Mouse (Mus musculus) embryonic facial prominence, embryonic 13.5 days (tissue): ENCODE measurements around the gene Slc6a6. TPM values are rescaled to one million over a fixed set of nuclear protein-coding genes. Genes with fewer than 3 reads are reported as not detected.

Experiments
- ATAC-seq: fragments of 200-750 bp; cut with Nextera tagmentation; 2 replicates; pipeline ENCODE4 v1.8.0; 2017; ENCODE audit warnings: low read depth; ENCODE audit not compliant: insufficient number of reproducible peaks, insufficient read depth, low FRiP score, low TSS enrichment
- H3K27ac ChIP-seq: fragments of 300-500 bp; sonication (generic); 2 replicates; pipeline ENCODE4 v1.5.1; 2015; ENCODE audit warnings: moderate library complexity, mild to moderate bottlenecking, inconsistent platforms
- H3K27me3 ChIP-seq: fragments of 300-500 bp; sonication (generic); 2 replicates; pipeline ENCODE4 v1.6.1; 2015; ENCODE audit warnings: mild to moderate bottlenecking, inconsistent platforms
- H3K36me3 ChIP-seq: fragments of 300-500 bp; sonication (generic); 2 replicates; pipeline ENCODE4 v1.6.1; 2015; ENCODE audit warnings: mild to moderate bottlenecking, inconsistent platforms
- H3K4me1 ChIP-seq: fragments of 300-500 bp; sonication (generic); 2 replicates; pipeline ENCODE4 v1.6.1; 2015; ENCODE audit warnings: inconsistent platforms
- H3K4me2 ChIP-seq: fragments of 300-500 bp; sonication (generic); 2 replicates; pipeline ENCODE4 v1.6.1; 2015; ENCODE audit warnings: moderate library complexity, mild to moderate bottlenecking, inconsistent platforms
- H3K4me3 ChIP-seq: fragments of 300-500 bp; sonication (generic); 2 replicates; pipeline ENCODE4 v1.5.1; 2015; ENCODE audit warnings: mild to moderate bottlenecking, inconsistent platforms
- H3K9ac ChIP-seq: fragments of 300-500 bp; sonication (generic); 2 replicates; pipeline ENCODE4 v1.6.1; 2015; ENCODE audit warnings: mild to moderate bottlenecking, inconsistent platforms
- H3K9me3 ChIP-seq: fragments of 300-500 bp; sonication (generic); 2 replicates; pipeline ENCODE4 v1.6.1; 2016; ENCODE audit warnings: inconsistent platforms
- WGBS: fragments of 180-500 bp; shearing (Covaris S2); methylation state at CpG from one replicate; pipeline ENCODE4 v1.1.7; 2015; ENCODE audit warnings: mixed read lengths; 5-methylcytosine and 5-hydroxymethylcytosine counted together
- polyA plus RNA-seq: library from polyadenylated mRNA; unstranded; fragments of >200 nt; fragmentation: Nextera tagmentation; extraction: Ambion mirVana; gene quantifications from 2 replicates; pipeline ENCODE4 v1.2.1, GENCODE M21; 2015

Gene Slc6a6
- polyA plus RNA-seq, 1 experiment from 2014 or later: 71.4 TPM

DNA sequence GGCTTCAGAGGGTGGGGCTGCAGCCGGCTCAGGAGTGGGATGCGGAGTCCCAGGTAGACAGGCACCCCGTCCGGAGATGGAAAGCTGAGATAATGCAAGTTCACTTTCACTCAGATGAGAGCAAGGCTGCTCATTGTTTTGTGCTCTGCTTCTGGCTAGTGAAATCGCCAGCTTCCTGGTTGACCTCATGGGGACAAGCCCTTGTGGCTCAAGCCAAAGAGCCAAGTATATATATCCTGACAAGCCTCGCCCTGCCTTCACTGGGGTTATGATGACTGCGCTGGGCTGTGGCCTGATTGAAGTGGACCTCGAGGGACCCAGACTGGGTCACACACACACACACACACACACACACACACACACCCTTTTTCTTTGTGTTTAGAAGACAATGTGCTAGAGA lies 31.2 kb downstream of the Slc6a6 start:
- H3K27ac ChIP-seq: no peak overlapping the region
- WGBS: 85% methylated on average over 8 of the region's 8 CpGs

DNA sequence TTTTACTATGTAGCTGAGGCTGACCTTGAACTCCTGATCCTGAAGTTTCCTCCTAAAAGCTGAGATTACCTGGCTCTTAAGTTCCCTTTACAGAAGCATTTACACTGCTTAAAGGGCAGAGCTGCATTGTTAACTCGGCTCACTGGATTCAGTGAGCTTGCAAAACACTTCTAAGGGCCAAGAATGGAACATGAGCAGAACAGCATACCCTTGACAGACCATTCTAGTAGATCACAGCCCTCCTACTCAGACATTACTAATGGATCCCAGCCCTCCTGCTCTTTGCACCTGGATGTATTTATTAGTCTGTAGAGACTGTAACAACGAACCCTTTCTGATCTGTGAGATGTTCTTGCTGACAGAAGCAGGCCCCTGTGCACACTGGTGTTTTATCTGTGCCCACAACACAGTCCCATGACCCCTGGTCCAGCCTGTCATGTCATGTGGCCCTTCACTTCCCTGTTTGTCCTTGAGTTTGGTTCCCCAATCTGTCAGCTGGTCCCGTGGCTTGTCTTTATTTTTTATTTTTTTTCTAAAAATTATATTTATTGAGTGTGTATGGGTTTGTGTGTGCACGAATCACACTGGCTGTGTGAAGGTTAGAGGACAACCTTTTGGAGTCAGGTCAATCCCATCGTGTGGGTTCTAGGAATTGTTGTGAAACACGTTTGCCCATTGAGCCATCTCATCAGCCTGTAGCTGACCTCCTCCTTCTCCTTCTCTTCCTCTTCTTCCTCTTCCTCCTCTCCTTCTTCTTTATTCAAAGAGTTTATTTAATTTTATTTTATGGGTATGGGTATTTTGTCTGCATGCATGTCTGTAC lies 32.3 kb downstream of the Slc6a6 start:
- ATAC-seq: no peak
- WGBS: 64% methylated on average over 6 of the region's 6 CpGs
- H3K4me3 ChIP-seq: no peak overlapping the region
- no peak overlapping the region for H3K9ac ChIP-seq
- H3K4me1 ChIP-seq: peaks cover 52% of the 10 kb centered on the region
- H3K27ac ChIP-seq: no peak overlapping the region
- H3K36me3 ChIP-seq: peaks cover 33% of the 10 kb centered on the region
- H3K9me3 ChIP-seq: no peaks in the 10 kb centered on the region
- no peak overlapping the region for H3K4me2 ChIP-seq
- H3K27me3 ChIP-seq: no peaks in the 10 kb centered on the region

More for the DNA sequence above, 31.2 kb downstream of the Slc6a6 start:
- H3K4me2 ChIP-seq: no peak overlapping the region
- H3K9me3 ChIP-seq: no peaks in the 10 kb centered on the region
- H3K9ac ChIP-seq: no peak overlapping the region
- peaks cover 38% of the 10 kb centered on the region for H3K36me3 ChIP-seq
- H3K4me3 ChIP-seq: no peak overlapping the region
- ATAC-seq: no peak
- H3K27me3 ChIP-seq: no peaks in the 10 kb centered on the region
- peaks cover 44% of the 10 kb centered on the region for H3K4me1 ChIP-seq

DNA sequence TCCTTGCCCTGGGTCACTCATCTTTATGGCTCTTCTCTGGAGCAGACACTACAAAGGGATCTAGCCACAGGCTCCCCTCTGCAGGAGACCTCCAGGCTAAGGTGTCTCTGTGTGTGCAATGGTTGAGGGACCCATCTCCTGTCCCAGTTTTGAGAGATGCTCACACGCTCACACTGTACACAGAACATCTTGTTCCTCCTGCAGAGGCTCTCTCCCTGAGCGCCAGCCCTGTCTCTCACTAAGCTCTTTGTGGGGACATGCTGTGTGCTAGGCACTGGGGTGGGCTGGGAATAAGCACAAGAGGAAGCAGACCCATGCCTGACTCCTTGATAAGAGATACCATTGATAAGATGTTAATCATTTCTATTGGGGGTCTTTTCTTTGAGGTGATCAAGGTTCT lies 34.2 kb downstream of the Slc6a6 start:
- 83% methylated on average over 2 of the region's 2 CpGs for WGBS
- H3K4me3 ChIP-seq: no peak overlapping the region
- H3K4me2 ChIP-seq: no peak overlapping the region
- peaks cover 36% of the 10 kb centered on the region for H3K4me1 ChIP-seq
- H3K27ac ChIP-seq: no peak overlapping the region
- no peak overlapping the region for H3K9ac ChIP-seq
- peaks cover 34% of the 10 kb centered on the region for H3K36me3 ChIP-seq
- ATAC-seq: no peak
- H3K27me3 ChIP-seq: no peaks in the 10 kb centered on the region
- no peaks in the 10 kb centered on the region for H3K9me3 ChIP-seq

DNA sequence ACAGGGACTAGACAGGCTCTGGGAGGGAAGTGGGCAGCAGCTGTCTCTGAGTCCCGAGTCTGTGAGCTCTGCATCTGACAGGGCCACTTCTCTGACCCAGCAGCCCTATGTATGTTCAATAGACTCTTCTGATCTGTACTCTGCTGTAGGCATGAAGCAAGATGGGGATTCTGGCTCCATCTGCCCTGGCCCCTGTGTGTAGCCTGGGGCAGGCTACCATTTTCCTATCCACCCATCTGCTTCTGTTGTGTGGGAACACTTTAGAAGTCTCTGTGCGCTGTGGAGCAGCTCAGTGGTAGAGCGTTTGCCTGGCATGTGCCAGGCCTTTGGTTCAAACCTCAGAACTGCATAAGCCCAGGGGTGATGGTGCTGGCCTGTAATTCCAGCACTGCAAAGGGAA lies 34.8 kb downstream of the Slc6a6 start:
- Histone ChIP-seq H3K9ac (0 out of 2 replicates have a peak overlapping the region, but pooled peaks have one; percentile 36), H3K4me2 (no peak overlapping the region), H3K9me3 (no peaks in the 10 kb centered on the region), H3K4me3 (no peak overlapping the region), H3K27me3 (no peaks in the 10 kb centered on the region), H3K36me3 (peaks cover 37% of the 10 kb centered on the region), H3K27ac (peak overlapping the region; percentile 51), H3K4me1 (peaks cover 31% of the 10 kb centered on the region)
- ATAC-seq: no peak
- WGBS: 63% methylated on average over 3 of the region's 3 CpGs

DNA sequence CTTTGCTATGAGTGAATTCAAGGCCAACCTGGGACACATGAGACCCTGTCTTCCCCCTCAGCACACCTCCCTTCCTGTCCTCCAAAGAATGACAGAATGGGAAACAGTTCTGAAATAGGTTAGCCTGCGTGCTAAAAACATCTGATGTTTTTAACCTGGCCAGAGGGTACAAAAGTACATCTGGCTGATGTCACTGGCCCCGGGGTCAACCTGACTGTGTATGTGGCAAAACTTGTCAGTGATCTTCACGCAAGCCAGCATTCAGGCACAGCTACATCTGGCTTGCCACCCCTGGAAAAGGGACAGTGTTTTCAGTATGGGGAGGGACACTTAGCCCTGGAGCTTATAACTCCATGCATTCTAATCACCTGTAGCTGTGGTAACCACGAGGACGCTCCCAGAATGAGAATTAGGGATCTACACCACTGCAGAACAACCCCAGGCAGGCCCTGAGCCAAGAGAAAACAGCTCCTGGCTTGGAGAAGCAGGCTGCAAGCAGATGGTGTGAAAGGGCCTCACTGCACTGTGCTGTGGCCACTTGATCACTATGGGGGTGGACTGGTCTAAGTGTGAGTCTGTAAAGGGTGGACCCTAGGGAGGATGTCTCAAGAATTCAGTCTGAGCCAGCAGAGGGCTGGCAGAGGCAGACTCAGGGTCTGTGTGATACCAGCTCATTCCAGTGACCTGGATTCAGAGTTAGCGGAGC lies 35.3 kb downstream of the Slc6a6 start:
- WGBS: 59% methylated on average over 6 of the region's 6 CpGs
- H3K9me3 ChIP-seq: no peaks in the 10 kb centered on the region
- ATAC-seq: no peak
- H3K27me3 ChIP-seq: no peaks in the 10 kb centered on the region
- H3K4me3 ChIP-seq: no peak overlapping the region
- peaks cover 29% of the 10 kb centered on the region for H3K4me1 ChIP-seq
- H3K36me3 ChIP-seq: peaks cover 40% of the 10 kb centered on the region
- H3K27ac ChIP-seq: peak overlapping the region; percentile 68
- peak overlapping the region; percentile 32; the same call in 1 of the 2 replicates for H3K9ac ChIP-seq
- no peak overlapping the region for H3K4me2 ChIP-seq

DNA sequence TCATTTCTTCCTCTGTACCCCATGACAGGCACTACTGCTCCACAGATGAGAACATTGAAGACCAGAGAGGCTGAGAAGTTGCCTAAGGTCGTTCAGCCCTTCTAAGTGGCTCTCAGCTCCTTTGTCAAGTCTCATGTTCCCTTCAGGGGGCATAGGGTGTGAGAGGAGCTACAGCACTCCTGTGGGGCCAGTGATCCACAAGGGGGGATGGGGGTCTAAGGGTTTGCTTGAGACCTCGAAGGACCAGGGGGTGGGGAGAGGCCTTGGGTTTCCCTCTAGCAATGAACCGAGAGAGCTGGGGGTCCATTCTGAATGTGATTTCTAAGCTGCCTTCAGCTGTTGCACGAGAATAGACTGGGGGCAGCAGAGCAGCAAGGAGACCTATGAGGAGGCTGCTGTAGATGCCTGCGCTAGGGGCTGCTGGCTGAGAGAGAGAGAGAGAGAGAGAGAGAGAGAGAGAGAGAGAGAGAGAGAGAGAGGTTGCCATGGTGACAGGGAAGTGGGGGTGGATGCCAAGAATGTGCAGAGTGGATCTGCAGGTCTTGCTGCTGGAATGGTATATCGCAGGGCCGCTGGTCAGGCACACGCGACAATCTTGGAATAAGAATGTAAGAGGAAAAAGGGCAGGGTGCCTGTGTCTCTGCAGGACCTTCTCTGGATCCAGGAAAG lies 36.1 kb downstream of the Slc6a6 start:
- peak overlapping the region; percentile 68 for H3K27ac ChIP-seq
- peaks cover 40% of the 10 kb centered on the region for H3K36me3 ChIP-seq
- peaks cover 29% of the 10 kb centered on the region for H3K4me1 ChIP-seq
- no peaks in the 10 kb centered on the region for H3K9me3 ChIP-seq
- ATAC-seq: no peak
- 0 out of 2 replicates have a peak overlapping the region, but pooled peaks have one; percentile 32 for H3K9ac ChIP-seq
- WGBS: 20% methylated on average over 9 of the region's 9 CpGs
- no peak overlapping the region for H3K4me3 ChIP-seq
- H3K4me2 ChIP-seq: peak overlapping the region; percentile 14; the same call in 1 of the 2 replicates
- H3K27me3 ChIP-seq: no peaks in the 10 kb centered on the region

DNA sequence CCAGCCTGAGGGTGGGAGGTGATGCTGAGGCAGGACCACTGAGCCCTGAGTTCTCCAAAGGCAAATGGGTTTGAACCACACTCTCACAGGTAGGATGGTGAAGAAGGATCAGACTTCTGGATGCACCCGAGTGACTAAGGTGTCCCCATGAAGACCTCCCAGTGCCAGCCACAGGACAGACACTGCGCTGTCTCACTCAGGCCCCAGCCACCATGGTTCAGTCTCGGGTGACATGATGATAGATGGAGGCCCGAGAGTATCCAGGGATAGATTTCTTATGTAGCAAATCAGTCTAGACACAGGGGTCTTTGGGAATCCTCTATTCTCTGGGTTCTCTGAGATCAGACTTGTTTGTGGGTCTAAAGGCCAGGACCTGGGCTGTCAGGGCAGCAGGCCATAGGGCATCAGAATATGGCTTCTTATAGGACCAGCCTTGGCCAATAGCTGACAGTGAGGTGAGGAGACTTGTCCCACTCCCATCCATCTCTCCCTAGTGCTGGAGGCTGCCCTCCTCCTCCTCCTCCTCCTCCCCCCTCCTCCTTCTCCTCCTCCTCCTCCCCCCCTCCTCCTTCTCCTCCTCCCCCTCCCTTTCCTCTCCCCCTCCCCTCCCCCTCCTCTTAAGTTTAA lies 36.8 kb downstream of the Slc6a6 start:
- no peak overlapping the region for H3K27ac ChIP-seq
- H3K4me2 ChIP-seq: no peak overlapping the region
- no peaks in the 10 kb centered on the region for H3K27me3 ChIP-seq
- peaks cover 44% of the 10 kb centered on the region for H3K36me3 ChIP-seq
- no peak overlapping the region for H3K4me3 ChIP-seq
- no peak for ATAC-seq
- H3K9me3 ChIP-seq: no peaks in the 10 kb centered on the region
- H3K4me1 ChIP-seq: peaks cover 29% of the 10 kb centered on the region
- H3K9ac ChIP-seq: no peak overlapping the region
- WGBS: 59% methylated on average over 4 of the region's 4 CpGs

DNA sequence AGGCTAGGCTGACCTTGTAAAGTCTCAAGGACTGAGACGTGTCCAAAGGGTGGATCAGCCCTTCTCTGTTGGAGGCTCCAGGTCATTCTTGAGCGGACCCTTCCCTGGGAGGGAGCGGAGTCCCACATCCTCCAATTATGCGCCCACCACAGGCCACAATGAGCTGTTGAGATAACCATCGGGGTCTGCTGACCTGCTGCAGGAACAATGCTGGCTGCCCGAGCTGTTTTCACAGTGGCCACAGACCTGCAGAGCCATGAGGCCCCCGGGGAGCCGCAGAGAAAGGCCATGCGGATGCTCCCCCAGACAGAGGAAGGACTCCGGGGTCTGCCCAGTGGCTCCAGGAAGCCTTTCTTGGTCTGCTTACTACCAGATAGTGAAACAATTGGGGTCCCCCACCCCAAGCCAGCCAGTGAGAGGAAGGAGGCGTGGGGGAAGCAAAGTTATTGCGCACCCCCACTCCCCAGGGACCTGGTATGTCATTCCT lies 37.4 kb downstream of the Slc6a6 start:
- Histone ChIP-seq H3K4me3 (no peak overlapping the region), H3K4me1 (peaks cover 29% of the 10 kb centered on the region), H3K27ac (no peak overlapping the region), H3K27me3 (no peaks in the 10 kb centered on the region), H3K36me3 (peaks cover 49% of the 10 kb centered on the region), H3K9ac (no peak overlapping the region), H3K9me3 (no peaks in the 10 kb centered on the region), H3K4me2 (no peak overlapping the region)
- 59% methylated on average over 12 of the region's 12 CpGs for WGBS
- ATAC-seq: no peak

DNA sequence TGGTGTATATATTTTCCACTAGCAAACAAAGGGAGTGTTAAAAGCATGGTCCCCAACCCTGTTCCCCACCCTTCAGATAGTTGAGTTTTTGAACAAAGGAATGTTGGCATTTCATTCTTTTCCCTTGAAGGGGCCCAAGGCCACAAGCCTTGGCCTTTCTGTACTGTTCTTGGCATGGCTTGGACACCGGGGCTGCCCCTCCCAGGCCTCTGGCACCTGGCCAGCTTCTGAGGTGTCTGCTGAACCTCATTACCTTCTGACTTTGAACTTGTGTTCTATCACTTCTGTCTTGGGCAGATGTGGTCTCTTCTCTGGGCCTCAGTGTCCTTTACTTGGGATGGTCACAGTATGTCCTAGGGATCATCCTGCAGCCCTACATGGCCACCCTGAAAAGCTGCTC lies 43.5 kb downstream of the Slc6a6 start:
- Histone ChIP-seq H3K4me1 (peaks cover 25% of the 10 kb centered on the region), H3K36me3 (peaks cover 85% of the 10 kb centered on the region), H3K27me3 (no peaks in the 10 kb centered on the region), H3K9me3 (no peaks in the 10 kb centered on the region), H3K4me3 (no peak overlapping the region), H3K27ac (no peak overlapping the region), H3K4me2 (no peak overlapping the region), H3K9ac (no peak overlapping the region)
- no peak for ATAC-seq
- WGBS: 83% methylated on average over 1 of the region's 1 CpGs

DNA sequence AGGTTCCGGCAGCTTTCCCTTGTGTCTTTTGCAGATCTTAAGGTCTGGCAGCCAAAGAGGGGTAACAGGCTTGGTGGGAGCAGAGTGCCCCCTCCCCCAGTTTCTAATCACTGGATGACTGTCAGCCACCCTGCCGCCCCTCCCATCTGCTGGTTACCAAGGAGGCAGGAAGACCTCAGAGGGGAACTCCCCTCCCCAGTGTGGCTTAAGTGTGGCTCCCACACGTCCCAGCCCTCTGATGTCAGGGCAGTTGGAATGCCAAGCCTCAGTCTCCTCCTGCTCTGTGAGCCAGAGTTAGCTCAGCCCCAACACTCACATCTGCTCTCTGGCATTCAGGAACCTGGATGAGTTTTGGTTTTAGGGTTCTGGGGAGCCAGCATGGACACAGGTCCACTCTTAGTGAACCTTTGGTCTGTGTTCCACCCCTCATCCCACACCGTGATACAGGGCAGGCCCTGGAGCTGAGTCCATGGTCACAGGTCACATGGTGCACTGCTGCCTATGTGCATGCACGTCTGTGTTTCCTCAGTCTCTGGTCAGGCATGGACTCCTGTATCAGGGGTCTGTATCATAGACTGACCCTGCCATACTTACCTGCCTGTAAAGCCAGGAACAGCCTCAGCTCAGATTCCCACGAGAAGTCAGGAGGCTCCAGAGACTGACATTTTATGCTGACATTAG lies 45.2 kb downstream of the Slc6a6 start:
- Histone ChIP-seq H3K27ac (0 out of 2 replicates have a peak overlapping the region, but pooled peaks have one; percentile 0), H3K36me3 (peaks cover 82% of the 10 kb centered on the region), H3K4me2 (no peak overlapping the region), H3K4me1 (peaks cover 25% of the 10 kb centered on the region), H3K27me3 (no peaks in the 10 kb centered on the region), H3K9ac (no peak overlapping the region), H3K9me3 (no peaks in the 10 kb centered on the region), H3K4me3 (no peak overlapping the region)
- 45% methylated on average over 6 of the region's 6 CpGs for WGBS
- peak; percentile 57; the same call in 1 of the 2 replicates for ATAC-seq
